Mouse (Mus musculus) Muller cell, postnatal 12 days (primary cell): ENCODE measurements at regions not wholly inside any gene's neighbourhood (a gene's known extent, or its start where the extent isn't known, plus 50 kb on each side); places are given as distances from the start of the nearest gene placed in this dataset.

Experiments
- DNase-seq: peaks from one replicate; pipeline ENCODE4 v3.0.0-alpha.2; 2015; ENCODE audit errors: inconsistent ontology term

GRCm38 (mm10) chr19:50087277-50087676, 591.2 kb downstream of the Sorcs1 start:
- no peak for DNase-seq

DNA sequence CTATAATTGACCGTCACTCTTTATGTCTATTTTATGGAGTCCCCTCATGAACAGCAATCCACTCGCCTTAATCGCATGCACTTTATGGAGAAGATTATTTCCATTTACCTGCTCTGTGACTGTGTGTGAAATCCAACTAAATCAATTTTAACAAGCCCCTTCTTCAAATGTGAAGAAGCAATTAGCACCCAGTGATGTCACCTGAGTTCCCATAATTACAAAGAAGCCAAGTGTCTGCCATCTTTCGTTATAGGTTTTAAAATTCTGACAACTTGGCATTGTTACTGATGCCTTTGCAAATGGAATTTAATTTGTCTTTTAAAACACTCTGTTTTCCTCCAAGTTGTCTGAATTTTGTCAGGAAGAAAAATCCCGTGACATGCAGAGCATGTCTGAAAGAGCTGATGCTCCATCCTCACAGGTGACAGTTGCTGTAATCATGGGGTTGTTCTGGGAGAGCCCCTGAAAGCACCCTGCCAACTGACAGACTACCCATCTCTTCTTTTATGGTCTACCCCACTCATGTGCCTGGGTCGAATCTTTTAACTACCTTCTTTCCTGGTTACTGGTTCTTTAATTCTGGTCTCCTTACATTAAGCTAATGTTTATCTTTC, 600.9 kb downstream of the Sorcs1 start:
- no peak for DNase-seq

DNA sequence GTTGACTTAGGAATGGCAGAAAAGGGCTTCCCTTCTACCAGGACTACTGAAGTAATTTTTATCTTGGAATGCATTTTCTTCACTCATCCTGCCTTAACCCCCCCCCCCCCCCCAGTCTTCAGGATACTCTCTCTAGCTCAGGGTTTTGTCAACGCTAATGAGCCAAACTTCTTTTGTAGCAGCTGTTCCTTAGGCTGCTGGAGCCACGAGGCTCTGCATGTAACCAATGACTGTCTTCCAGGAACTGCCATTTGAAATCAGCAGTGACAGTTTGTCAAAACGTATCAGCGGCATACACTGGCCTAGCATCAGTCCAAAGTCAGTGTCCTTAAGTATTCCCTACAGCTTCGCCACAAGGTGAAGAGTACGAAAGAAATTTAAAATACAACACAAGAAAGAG, 618.0 kb downstream of the Sorcs1 start:
- DNase-seq, result no peak

DNA sequence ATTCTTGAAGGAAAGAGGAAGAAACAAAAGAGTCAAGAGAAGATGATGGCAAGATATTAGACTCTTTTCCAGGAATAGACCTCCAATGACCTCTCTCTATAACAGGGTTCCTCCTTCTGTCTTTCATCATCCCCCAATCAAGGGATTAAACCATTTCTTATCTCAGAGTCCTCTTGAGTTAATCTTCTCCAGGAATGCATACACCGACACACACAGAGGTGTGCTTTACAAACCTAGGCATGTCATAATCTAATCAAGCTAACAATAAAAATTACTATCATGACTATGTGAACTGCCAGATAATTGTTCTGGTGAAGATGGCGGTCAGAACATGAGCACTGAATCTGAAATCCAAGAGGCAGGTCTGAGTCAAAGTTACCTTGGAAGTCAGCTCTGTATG, 625.5 kb downstream of the Sorcs1 start:
- DNase-seq, result no peak

DNA sequence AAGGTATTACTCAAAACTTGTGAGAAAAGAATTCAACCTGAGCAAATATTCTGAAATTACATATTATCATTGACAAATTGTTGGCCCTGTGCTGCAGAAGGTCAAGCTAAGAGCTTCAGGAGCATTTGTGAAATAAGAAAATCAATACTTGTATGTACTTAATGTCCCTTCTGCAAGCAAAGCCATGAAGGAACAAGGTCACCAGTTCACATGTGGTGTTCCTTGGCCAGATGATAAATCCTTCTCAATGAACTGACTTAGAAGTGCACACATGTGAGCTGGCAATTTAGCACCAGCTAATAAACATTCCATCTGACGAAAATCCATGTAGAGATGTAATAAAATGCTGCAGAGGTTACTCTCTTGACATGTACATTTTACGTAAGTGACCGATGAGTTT, 632.7 kb downstream of the Sorcs1 start:
- no peak for DNase-seq

DNA sequence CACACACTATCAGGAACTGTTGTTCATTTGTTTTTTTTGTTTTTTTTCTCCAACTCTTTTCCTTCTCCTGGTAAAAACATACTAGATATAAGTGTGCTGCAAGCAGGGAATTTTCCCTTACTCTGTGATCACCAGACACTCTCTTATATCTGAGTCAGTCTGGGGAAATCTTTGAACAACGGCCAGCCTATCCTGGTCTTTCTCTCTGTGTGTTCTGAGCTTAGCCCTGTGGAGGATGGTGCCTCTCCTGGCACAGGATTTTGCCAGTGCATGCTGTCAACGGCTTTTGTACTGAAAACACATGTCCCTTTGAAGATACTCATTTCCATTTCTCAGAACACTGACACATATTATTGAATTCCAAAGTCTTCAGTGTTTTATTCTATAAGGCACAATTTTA, 664.8 kb downstream of the Sorcs1 start:
- peak; percentile 12 for DNase-seq

- DNase-seq, result no peak
Measured at GRCm38 (mm10) chr19:50005248-50005647, 673.2 kb downstream of the Sorcs1 start.

DNA sequence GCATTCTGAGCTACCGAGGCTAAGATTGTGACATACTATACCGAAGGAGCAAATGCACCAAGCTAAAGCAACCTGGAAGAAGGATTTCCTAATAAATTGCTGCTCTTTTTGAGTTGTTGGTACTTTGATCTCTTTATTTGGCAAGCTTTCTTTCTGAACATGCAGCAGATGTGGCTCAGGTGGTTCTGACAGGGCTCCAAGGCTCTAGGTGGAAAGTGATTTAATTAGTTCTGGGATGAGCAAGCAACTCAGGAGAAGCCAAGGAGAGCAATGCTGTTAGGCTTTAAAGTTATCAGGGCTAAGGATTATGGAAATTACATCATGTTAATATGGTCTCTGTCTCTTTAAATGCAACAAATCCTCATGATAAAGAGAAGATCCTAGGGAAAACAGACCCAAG, 692.6 kb downstream of the Sorcs1 start:
- DNase-seq, result no peak

DNA sequence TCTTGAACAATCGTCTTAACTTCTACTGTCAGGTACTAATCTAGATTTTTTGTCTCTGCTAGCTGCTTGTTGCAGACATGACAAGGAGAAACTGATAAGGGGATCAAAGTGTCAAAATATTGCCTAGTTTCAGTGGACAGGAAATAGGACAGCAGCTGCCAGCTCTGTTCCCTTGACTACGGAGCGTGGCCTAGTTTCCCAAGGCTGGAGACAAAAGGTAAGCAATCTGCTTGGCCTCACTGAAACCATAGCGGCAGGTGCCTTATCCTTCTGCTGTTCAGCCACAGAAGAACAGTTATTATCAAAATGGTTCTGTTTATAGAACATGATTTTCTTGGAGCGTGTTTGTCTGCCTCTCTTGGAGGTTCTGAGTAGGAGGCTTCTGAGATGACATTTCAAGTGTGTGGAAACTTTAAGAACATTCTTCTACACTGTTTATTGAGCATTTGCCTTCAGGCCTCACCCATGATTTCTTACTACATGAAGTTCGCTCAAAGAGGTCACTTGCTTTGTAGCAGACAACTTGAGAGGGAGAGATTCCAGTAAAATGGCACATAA, 712.1 kb downstream of the Sorcs1 start:
- peak; percentile 38 for DNase-seq

- peak; percentile 61 for DNase-seq
Measured at GRCm38 (mm10) chr19:49964679-49965078, 713.8 kb downstream of the Sorcs1 start.

- DNase-seq, result no peak
Measured at GRCm38 (mm10) chr19:49958517-49958916, 719.9 kb downstream of the Sorcs1 start.

DNA sequence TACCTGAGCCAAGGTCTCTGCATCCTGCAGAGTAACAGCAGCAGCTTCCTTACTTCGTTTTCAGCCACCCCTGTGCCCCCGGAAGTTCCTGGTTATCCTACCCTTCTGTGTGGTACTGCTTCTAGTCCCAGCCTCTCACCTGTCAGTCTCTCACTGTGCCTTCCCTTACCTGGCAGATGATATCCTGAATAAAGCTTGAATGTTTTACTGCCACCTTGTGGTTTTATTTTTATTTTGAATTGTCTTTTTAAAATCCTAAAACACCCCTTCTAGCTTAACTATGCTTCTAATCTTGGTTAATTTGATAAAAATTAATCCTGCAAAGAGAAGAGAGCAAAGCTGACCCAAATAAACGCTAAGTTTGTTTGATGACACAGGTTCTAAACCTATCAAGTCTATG, 747.2 kb downstream of the Sorcs1 start:
- DNase-seq, result no peak

- DNase-seq, result peak; percentile 62
Measured at GRCm38 (mm10) chr19:49911738-49912137, 766.7 kb downstream of the Sorcs1 start.

- DNase-seq, result no peak
Measured at GRCm38 (mm10) chr19:49880241-49880640, 798.2 kb downstream of the Sorcs1 start.

DNA sequence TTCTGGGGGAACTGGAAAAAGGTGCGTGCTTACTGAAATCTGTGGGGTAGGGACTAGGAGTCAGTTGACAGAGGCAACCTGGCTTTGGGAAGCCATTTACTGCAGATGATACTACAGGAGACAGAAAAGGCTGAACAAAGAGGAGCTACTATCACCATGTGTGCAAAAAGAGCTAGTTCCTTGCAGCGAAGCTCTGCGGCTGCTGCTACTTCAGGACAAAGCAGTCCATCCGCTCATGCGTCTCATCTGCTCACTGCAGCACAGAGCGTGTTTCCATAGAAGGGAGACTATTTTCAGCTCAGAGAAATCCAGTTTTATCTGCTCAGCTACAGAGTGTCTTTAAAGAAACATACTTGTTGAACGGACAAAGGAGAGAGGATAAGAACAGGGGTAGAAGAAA, 817.7 kb downstream of the Sorcs1 start:
- no peak for DNase-seq

DNA sequence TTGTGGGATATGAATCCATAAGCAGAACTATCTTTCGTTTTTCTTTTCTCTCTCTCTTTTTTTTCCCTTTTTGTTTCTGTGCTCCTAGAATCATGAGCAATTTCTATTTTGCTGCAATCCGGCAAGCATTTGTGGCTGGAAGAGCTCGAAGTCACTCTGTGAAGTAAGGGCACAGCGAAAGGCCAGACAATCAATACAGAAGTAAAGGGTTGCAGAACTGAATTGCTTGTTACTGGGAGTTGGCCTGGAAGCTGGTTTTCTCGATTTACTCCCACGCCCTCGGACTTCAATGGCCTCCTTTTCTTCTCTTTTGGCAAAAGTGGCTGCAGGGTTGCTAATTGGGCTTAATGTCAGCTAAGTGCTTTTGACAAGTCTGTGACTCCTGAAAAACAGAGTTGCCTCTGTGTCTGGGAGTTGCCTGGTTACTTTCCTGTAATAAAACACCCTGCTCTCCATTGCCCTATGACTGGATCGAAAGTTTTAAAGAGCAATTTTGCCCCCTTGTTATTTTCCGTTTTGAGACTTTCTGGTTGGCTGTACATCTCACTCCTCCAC, 822.9 kb downstream of the Sorcs1 start:
- DNase-seq, result peak; percentile 93

GRCm38 (mm10) chr19:49841984-49842383, 836.5 kb downstream of the Sorcs1 start:
- DNase-seq, result no peak

DNA sequence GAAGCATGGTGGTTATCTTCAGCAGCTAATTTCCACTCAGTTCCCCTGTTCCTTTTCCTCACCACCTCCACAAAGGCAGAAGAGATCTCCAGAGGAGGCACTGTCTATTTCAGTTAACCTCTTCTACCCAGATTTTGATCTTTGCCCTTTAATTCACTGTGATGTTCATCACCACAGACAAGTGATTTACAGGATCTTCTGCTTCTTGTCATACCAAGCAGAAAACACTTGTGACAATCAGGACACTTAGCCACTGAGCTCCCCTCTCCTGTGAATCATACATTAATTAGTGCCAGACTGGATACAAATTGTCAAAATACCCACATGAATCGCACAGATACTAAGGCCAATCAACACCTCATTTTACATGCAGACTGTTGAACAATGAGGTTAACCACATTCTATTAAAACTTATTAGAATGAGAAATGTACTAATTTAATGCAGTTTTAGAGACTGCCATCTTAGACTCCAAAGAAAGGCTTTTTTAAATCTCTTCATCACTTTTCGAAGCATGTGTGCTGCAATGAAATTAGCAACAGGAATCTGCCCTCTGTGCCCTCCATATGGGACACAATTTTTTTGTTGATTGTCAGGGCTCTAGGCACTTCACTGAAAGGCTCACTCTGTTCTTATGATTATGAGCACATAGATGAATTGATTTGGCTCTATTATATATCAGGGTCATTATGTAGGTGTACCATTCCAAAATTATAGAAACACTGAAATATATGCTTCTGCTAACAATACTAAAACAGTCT, 839.1 kb downstream of the Sorcs1 start:
- DNase-seq, result peak; percentile 81

GRCm38 (mm10) chr19:49830918-49831317, 847.5 kb downstream of the Sorcs1 start:
- no peak for DNase-seq

- DNase-seq, result no peak
Measured at GRCm38 (mm10) chr19:49805636-49806397, 872.6 kb downstream of the Sorcs1 start.
